Mouse (Mus musculus): Measurements from ENCODE around the gene Exoc3l2.

DNA sequence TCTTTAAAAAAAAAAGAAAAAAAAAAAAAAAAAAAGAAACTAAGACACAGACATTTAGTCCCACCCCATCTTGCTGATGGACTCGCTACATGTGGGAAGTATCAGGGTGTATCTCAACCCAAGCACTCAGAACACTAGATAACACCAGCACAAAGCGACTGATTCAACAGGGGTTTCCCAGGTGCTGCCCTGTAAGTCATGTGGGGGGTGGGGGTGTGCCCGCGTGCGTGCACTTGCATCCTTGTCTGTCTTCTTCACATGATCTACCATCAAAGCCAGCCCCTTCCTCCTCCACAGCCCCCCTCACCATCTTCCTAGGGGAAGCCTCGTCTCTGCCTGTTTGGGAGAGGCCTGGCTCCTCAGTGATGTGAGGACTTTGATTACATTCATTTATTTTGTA is 49.2 kb downstream of the Exoc3l2 start:
- TF ChIP-seq CTCF (IDR thresholded peaks at IDR 0.05; ENCODE audit: low read depth) (no peak), EP300 (IDR thresholded peaks at IDR 0.05; ENCODE audit: low read depth) (no peak)
